Mouse (Mus musculus) 3T3-L1 (cell line): ENCODE data around the gene Zfp618.

Source experiments
- DNase-seq: peaks from one replicate; pipeline ENCODE4 v3.0.0-alpha.2; 2015; ENCODE audit warnings: low read depth, low spot score

Gene Zfp618

GRCm38 (mm10) chr4:62965497-62966302 lies at the start of gene Zfp618:
Gene Zfp618, plus strand, starts transcription at chr4:62965573.
- peak; percentile 54 for DNase-seq

GRCm38 (mm10) chr4:62917056-62917455 lies 48.3 kb upstream of the Zfp618 start:
- no peak for DNase-seq

DNA sequence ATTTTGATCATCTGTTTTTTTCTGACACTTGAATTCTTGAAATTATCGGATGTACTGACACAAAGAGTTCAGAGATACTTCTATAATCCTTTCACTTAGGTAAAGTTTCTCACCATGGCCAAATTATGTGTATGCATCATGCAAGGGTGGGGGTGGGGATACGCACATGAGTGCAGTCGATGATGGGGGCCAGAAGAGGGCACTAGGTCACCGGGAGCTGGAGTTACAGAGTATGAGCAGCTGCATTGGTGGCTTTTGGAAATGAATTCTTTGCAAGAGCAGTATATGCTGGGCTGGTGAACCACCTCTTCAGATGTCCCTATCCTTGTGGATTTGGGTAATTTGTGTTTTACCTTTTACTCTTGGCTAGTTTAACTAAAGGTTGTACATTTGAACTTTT lies 31.6 kb upstream of the Zfp618 start:
- DNase-seq, result peak; percentile 29

DNA sequence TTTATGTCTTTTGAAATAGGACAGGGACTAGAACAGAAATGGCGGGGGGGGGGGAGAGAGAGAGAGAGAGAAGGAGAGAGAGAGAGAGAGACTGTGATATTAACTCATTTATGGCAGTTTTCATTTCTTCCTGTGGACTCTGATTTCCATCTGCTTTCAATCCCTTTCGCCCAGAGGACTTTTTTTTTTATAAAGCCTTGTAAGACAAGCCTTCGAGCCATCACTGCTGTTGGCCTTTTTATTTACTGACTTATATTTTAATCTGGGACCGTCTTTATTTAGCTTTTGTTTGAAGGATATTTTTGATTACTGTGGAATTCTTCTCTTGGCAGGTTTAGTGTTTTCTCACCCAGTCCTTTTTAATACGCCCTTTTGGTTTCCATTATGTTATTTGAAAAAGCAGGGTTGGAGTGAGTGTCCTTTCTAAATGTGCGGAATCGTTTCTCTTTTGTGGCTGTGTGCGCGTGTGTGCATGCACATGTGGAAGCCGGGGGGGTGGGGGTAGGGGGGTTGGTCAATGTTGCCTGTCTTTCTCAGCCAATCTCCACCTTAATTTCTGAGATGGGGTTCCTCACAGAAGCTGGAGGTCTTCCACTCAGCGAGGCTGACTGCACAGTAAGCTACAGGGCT lies 29.7 kb upstream of the Zfp618 start:
- no peak for DNase-seq

DNA sequence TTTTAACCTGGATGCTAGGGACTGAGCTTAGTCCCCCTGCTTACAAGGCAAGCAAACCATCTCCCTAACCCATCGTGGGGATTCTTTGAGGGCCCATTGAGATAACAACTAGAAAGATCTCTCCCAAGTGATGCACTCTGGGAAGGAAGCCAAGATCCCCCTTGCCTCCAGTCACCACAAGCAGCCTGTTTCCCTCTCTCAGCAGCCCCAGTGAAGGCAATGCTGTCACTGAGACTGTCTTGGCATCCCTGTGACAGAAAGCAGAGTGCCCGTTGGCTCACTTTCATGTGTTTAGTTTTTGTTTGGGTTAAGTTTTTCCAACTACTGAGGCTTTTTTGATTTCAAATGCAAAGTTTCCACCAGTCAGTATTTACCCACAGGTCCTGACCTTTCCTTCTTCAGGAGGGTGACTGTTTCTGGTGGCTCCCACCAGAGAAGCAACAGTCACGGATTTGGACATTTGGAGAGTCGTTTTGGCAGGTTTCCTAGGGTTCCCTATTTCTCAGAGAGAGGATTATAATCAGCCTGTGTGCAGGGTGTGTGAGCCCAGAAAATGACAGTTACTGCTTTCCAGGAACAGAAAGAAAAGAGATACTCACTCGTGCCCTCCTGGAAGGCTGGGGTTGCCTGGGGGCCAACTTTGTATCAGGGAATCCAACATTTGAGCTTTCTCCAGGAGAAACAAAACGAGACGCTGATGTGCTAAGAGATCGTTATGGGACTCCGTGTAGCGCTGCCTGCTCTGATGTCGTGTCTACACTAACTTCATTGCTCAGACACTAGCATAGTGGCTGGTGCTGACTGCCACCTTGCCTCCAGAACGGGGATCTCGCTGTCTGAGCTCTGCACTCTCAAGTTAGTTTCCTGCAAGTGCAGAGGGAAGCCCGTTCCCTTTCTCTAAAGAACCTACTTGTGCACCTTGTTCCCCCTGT lies 23.1 kb upstream of the Zfp618 start:
- DNase-seq, result no peak

DNA sequence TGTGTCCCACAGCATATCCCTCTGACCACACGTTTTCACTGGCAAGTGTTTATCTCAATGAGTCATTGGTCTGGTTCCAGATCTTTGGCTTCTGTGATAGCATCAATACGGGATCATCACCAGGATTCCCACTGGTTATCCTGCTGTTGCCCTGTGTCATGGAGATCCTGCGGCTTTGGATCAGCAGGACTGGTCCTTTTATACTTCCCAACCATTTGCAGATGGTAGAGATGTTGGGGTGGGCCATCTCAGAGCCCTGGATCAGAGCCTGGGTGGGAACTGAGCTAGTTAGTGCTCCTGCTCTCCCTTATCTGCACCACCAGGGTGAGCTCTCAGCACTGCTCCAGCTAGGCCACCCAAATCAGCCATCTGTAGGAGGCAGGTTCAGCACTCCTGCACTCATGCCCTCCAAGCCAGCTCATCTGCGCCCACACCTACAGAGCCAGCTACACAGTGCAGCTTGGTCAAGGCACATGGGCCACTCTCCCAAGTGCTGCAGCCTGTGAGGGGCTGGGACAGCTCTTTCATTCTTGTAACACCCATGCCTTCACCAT lies 21.0 kb upstream of the Zfp618 start:
- peak; percentile 69 for DNase-seq

- DNase-seq, result no peak
These were observed 1.6 kb upstream of the Zfp618 start for GRCm38 (mm10) chr4:62963806-62964205.

- DNase-seq, result no peak
These were observed 403 bp upstream of the Zfp618 start for GRCm38 (mm10) chr4:62964844-62965496.

GRCm38 (mm10) chr4:62969526-62969925 lies 4.2 kb downstream of the Zfp618 start:
- no peak for DNase-seq

- peak; percentile 60 for DNase-seq
These were observed 6.6 kb downstream of the Zfp618 start for GRCm38 (mm10) chr4:62971991-62972390.

GRCm38 (mm10) chr4:62973086-62973485 lies 7.7 kb downstream of the Zfp618 start:
- DNase-seq, result no peak

GRCm38 (mm10) chr4:62974901-62975300 lies 9.5 kb downstream of the Zfp618 start:
- no peak for DNase-seq

- no peak for DNase-seq
These were observed 10.2 kb downstream of the Zfp618 start for GRCm38 (mm10) chr4:62975541-62975940.

DNA sequence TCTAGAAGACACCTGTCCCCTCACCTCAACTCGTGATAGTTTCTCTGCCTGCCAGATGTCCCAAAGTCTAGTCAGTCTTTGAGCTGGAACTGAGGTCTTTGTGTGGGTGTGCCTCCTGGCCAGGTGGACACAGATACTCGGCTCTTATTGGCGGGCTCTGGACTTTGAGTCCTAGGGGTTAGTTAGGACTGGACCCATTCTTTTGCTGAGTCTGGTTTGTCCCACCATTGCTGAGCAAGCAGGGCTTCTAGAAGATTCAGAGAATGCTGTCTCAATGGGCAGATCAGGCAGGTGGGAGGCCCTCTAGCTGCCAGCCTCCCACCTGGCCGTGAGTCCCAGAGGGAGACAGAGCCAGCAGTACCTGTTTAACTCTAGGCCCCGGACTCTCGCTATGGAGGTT lies 12.1 kb downstream of the Zfp618 start:
- no peak for DNase-seq

GRCm38 (mm10) chr4:62978501-62978911 lies 13.1 kb downstream of the Zfp618 start:
- no peak for DNase-seq

- DNase-seq, result no peak
These were observed 16.2 kb downstream of the Zfp618 start for GRCm38 (mm10) chr4:62981572-62981971.

GRCm38 (mm10) chr4:62983556-62983955 lies 18.2 kb downstream of the Zfp618 start:
- no peak for DNase-seq

GRCm38 (mm10) chr4:62991336-62991735 lies 26.0 kb downstream of the Zfp618 start:
- no peak for DNase-seq

DNA sequence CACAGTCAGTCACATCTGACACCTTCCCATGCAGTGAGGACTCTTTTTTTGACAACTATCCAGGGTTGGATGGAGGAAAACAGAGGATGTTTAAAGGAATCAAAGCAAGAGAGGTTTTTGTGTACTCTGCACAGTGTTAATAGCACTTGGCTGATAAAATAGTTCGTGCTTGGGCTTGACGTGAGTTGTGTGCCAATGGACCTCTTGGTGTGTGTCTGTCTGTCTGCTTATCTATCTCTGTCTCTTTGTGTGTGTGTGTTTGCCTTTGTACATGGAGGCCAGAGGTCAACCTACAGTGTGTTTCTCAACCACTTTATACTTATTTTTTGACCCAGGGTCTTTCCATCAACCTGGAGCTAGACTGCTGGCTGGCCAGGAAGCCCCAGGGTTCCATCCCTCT lies 27.8 kb downstream of the Zfp618 start:
- no peak for DNase-seq

- DNase-seq, result no peak
These were observed 32.2 kb downstream of the Zfp618 start for GRCm38 (mm10) chr4:62997606-62998005.

- DNase-seq, result peak; percentile 77
These were observed 33.1 kb downstream of the Zfp618 start for GRCm38 (mm10) chr4:62998431-62998835.
